8 mouse cellular contexts compared by ENCODE assay signal in the genomic region with DNA sequence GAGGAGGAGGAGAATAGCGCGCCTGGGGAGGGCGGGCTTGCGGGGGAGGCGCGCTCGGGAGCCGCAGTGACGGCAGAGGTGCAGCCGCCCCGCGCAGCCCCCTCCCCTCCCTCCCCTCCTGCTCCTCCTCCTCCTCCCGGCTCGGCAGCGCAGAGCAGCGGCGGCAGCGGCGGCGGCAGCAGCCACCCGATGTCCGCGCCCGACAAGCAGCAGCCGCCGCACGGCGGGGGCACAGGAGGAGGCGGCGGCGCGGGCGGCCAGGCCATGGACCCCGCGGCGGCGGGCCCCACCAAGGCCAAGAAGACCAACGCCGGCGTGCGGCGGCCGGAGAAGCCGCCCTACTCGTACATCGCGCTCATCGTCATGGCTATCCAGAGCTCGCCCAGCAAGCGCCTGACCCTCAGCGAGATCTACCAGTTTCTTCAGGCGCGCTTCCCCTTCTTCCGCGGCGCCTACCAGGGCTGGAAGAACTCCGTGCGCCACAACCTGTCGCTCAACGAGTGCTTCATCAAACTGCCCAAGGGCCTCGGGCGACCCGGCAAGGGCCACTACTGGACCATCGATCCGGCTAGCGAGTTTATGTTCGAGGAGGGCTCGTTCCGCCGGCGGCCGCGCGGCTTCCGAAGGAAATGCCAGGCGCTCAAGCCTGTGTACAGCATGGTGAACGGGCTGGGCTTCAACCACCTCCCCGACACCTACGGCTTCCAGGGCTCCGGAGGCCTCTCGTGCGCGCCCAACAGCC. TPM values are rescaled to one million over a fixed set of nuclear protein-coding genes. Genes with fewer than 3 reads are reported as not detected.
DNase-seq lines count a peak whose midpoint lies in the region; ATAC-seq and TF ChIP-seq lines count a peak whose summit lies in the region.

A gene (plus strand): TSS at position 177 of the 742 bp plus-strand sequence.

- H3K9ac ChIP-seq in forebrain, embryonic 11.5 days (ENCODE audit: low read length), result no peak within 1 kb of the TSS

- DNase-seq in spleen, adult 2 months (ENCODE audit: low read depth in 1 of 2, low spot score in 2 of 2), result no peak
- no peak for DNase-seq in spleen, postnatal 10 days (ENCODE audit: low spot score in 2 of 2)
- peak; percentile 77 for DNase-seq in forebrain, embryonic 11.5 days (ENCODE audit: low spot score)
- DNase-seq in kidney, postnatal 10 days, result peak; percentile 50
- DNase-seq in lung, postnatal 4 days, result peak; percentile 84 to 93
- no peak for DNase-seq in frontal cortex, postnatal 14 days (ENCODE audit: low spot score in 2 of 2)
- no peak for DNase-seq in left cerebral cortex, postnatal 4 days
- DNase-seq in ovary, postnatal 14 days (ENCODE audit: low spot score), result no peak

- ATAC-seq in forebrain, embryonic 11.5 days (replicated peaks; ENCODE audit: low FRiP score), result peak; percentile 44; the same call in 1 of the 2 replicates

- H3K36me3 ChIP-seq in spleen, adult 2 months (ENCODE audit: control insufficient read depth, insufficient read depth, low read length), result no peaks in the 10 kb centered on the region
- no peaks in the 10 kb centered on the region for H3K36me3 ChIP-seq in forebrain, embryonic 11.5 days (ENCODE audit: control insufficient read depth, insufficient read depth, low read length)

- peaks cover 40% of the 10 kb centered on the region for H3K27me3 ChIP-seq in spleen, adult 2 months (ENCODE audit: control insufficient read depth, insufficient read depth, low read length)
- H3K27me3 ChIP-seq in forebrain, embryonic 11.5 days (ENCODE audit: control insufficient read depth, insufficient read depth, low read length), result peaks cover 98% of the 10 kb centered on the region

- H3K27ac ChIP-seq in spleen, adult 2 months (ENCODE audit: insufficient read depth, low read length), result no peak within 1 kb of the TSS
- H3K27ac ChIP-seq in forebrain, embryonic 11.5 days (ENCODE audit: low read depth, low read length), result no peak within 1 kb of the TSS

- no peak for TF ChIP-seq CTCF in spleen, adult 2 months (IDR thresholded peaks at IDR 0.05; ENCODE audit: extremely low read depth, insufficient read depth, insufficient read length, insufficient replicate concordance)

- no peak for TF ChIP-seq POLR2A in spleen, adult 2 months (IDR thresholded peaks at IDR 0.05; ENCODE audit: low read depth, low read length)

- H3K9me3 ChIP-seq in forebrain, embryonic 11.5 days (ENCODE audit: control insufficient read depth, low read length), result no peaks in the 10 kb centered on the region

- peak within 1 kb of the TSS; percentile 49; the same call in 1 of the 2 replicates for H3K4me3 ChIP-seq in spleen, adult 2 months (ENCODE audit: extremely low read depth, insufficient read depth, insufficient read length)
- peak within 1 kb of the TSS; percentile 36 for H3K4me3 ChIP-seq in forebrain, embryonic 11.5 days (ENCODE audit: low read depth, low read length)

- intact Hi-C loops in left cerebral cortex, postnatal 4 days (cut with DNase I), result loop anchor here (5.0 kb wide), 1 partner anchor 192 kb away; no protein-coding TSS in a partner anchor

- H3K4me2 ChIP-seq in forebrain, embryonic 11.5 days (ENCODE audit: low read depth, low read length, severe bottlenecking), result peak within 1 kb of the TSS; percentile 74

- H3K4me1 ChIP-seq in spleen, adult 2 months (ENCODE audit: control insufficient read depth, insufficient read depth, insufficient read length), result peaks cover 4% of the 10 kb centered on the region; the same call in 1 of the 2 replicates
- H3K4me1 ChIP-seq in forebrain, embryonic 11.5 days (replicated peaks; ENCODE audit: control insufficient read depth, insufficient read depth, low read length), result peaks cover 12% of the 10 kb centered on the region; the same call in 1 of the 2 replicates

- WGBS in spleen, adult 2 months, result 2% methylated on average over 70 of the region's 83 CpGs
- under 1% methylated on average over 63 of the region's 83 CpGs for WGBS in forebrain, embryonic 11.5 days

RNA-seq across cellular contexts. Expression of the gene that starts here (rescaled TPM):
- polyA plus RNA-seq in spleen, adult 2 months (2012; rRNA removed), result 1.8 and 3.7 TPM in 2 replicates
- polyA plus RNA-seq in forebrain, embryonic 11.5 days (2014; fragmentation: Nextera tagmentation; extraction: Ambion mirVana), result 0.17 and 0.91 TPM in 2 replicates
- total RNA-seq in left cerebral cortex, postnatal 4 days (2021), result 1 to 10 TPM; 1.7 TPM

Comparison
In these comparisons a context has a peak if more than half of its experiments do, and no peak if none do; other contexts are left out.
1. Peak in DNase-seq, ATAC-seq, H3K4me3 ChIP-seq and H3K4me2 ChIP-seq in forebrain, embryonic 11.5 days; RNA of the gene not detected or under 1 TPM.
2. DNase-seq: peak in kidney, postnatal 10 days (single experiment) and lung, postnatal 4 days (2 of 2); none in spleen, adult 2 months (0 of 2), spleen, postnatal 10 days (0 of 2), frontal cortex, postnatal 14 days (0 of 2), left cerebral cortex, postnatal 4 days (single experiment) and ovary, postnatal 14 days (single experiment).